Mouse (Mus musculus): ENCODE measurements at regions not wholly inside any gene's neighbourhood (a gene's known extent, or its start where the extent isn't known, plus 50 kb on each side); places are given as distances from the start of the nearest gene placed in this dataset.

DNA sequence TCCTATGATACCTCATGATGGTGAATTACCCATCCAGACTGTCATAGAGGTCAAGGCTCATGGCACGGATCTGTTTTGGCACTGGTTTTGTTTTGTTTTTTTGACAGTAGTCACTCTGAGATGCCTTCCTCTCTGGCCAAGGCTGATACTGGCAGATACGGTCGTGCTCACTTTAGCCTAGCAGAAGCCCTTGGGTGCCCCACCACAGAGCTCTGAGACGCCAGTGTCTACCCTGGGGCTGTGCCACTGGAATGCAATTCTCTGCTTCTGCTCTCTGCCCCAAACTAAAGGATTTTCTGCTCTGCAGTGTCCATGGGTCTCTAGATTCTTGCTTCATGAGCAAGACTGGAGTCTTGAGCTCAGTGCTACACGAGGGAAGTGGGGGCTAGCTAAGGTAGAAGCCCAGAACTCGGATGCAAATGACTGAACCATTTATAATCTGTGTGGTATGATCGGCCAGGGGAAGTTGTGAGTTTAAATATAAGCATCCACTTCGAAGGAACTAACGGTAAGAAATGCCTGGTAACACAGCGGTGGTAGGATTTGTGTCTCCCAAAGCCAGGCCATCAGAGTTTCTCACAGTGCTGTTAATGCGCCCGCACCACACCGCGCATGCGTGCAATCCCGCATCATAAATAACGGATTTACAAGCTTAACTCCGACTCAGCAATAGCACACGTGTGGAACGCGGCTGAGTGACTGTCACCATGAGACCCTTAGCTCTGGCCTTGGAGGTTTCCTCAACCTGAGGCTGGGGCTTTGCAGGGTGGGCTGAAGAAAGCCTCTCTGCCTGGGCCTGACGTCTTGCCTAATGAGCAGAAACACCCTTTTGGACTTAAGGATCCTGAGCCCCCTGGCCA lies 177.6 kb downstream of the Bcl11a start:
- H3K4me3 ChIP-seq (ENCODE audit: insufficient read depth, low read depth, low read length), result no peak overlapping the region
- no peak for DNase-seq (ENCODE audit: extremely low read depth, low read depth, low spot score)
- no peaks in the 10 kb centered on the region for H3K27me3 ChIP-seq (ENCODE audit: control insufficient read depth, insufficient read depth, low read length)
- no peak overlapping the region for H3K9ac ChIP-seq (ENCODE audit: low read depth, low read length)
- no peaks in the 10 kb centered on the region; the same call in 1 of the 2 replicates for H3K4me1 ChIP-seq (ENCODE audit: control insufficient read depth, insufficient read depth, low read length)
- WGBS, result 87% methylated on average over 22 of the region's 22 CpGs
- no peaks in the 10 kb centered on the region for H3K79me2 ChIP-seq (ENCODE audit: control insufficient read depth, insufficient read depth, low read length)
- TF ChIP-seq CTCF (IDR thresholded peaks at IDR 0.05; ENCODE audit: low read depth, low read length) (no peak), POLR2A (IDR thresholded peaks at IDR 0.05; ENCODE audit: extremely low read depth, insufficient read depth, low read length) (no peak)
- no peaks in the 10 kb centered on the region for H3K36me3 ChIP-seq (ENCODE audit: control insufficient read depth, insufficient read depth, low read length)
- no peak overlapping the region for H3K27ac ChIP-seq (replicated peaks; ENCODE audit: insufficient read depth, low read depth, low read length)

DNA sequence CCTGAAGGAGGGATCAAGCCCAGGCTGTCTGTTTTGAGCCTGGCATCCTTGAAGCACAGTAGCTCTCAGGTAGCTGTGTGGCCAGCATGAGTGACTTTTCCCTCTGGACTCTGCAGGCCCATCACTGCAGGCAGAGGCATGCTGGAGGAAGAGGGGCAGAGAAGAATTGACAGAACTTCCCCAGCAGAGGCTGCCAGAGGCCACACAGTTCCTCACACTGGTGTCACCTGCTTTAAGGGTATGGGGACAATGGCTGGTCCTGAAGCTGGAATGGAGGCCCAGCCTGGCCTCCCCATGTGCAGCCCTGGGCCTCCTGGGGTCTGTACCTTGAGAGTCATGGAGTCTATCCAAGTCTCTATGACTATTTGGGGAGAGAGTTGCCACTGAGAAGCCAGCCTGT lies 179.9 kb downstream of the Bcl11a start:
- H3K9ac ChIP-seq (ENCODE audit: low read depth, low read length), result no peak overlapping the region
- H3K4me3 ChIP-seq (ENCODE audit: insufficient read depth, low read depth, low read length), result no peak overlapping the region
- no peaks in the 10 kb centered on the region for H3K79me2 ChIP-seq (ENCODE audit: control insufficient read depth, insufficient read depth, low read length)
- DNase-seq (ENCODE audit: extremely low read depth, low read depth, low spot score), result no peak
- no peaks in the 10 kb centered on the region for H3K27me3 ChIP-seq (ENCODE audit: control insufficient read depth, insufficient read depth, low read length)
- H3K36me3 ChIP-seq (ENCODE audit: control insufficient read depth, insufficient read depth, low read length), result no peaks in the 10 kb centered on the region
- TF ChIP-seq POLR2A (IDR thresholded peaks at IDR 0.05; ENCODE audit: extremely low read depth, insufficient read depth, low read length), result no peak
- TF ChIP-seq CTCF (IDR thresholded peaks at IDR 0.05; ENCODE audit: low read depth, low read length), result 0 out of 2 replicates have a peak, but pooled peaks have one; percentile 6
- H3K4me1 ChIP-seq (ENCODE audit: control insufficient read depth, insufficient read depth, low read length), result no peaks in the 10 kb centered on the region
- no peak overlapping the region for H3K27ac ChIP-seq (replicated peaks; ENCODE audit: insufficient read depth, low read depth, low read length)

DNA sequence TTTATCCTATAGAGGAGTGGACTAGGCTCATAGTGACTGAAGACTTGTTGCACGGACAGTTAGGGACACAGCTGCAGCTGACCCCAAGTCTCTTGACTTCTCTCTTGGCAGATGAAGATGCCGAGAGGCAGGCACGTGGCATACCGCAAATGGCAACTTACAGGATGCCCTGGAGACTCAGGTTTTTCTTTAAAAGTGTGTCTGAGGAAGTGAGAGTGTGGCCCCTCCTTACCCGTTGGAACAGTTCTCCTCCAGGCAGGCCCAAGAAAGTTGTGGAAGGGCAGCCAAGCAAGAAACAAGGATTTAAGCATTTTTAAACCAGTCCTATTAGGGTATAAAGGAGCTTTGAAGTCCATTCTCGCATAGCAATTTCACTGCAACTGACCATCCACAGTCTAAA lies 180.5 kb downstream of the Bcl11a start:
- Histone ChIP-seq H3K27ac (replicated peaks; ENCODE audit: insufficient read depth, low read depth, low read length) (no peak overlapping the region), H3K79me2 (ENCODE audit: control insufficient read depth, insufficient read depth, low read length) (no peaks in the 10 kb centered on the region), H3K9ac (ENCODE audit: low read depth, low read length) (no peak overlapping the region), H3K27me3 (ENCODE audit: control insufficient read depth, insufficient read depth, low read length) (no peaks in the 10 kb centered on the region), H3K4me1 (ENCODE audit: control insufficient read depth, insufficient read depth, low read length) (no peaks in the 10 kb centered on the region), H3K4me3 (ENCODE audit: insufficient read depth, low read depth, low read length) (no peak overlapping the region), H3K36me3 (ENCODE audit: control insufficient read depth, insufficient read depth, low read length) (no peaks in the 10 kb centered on the region)
- 84% methylated on average over 6 of the region's 6 CpGs for WGBS
- no peak for TF ChIP-seq CTCF (IDR thresholded peaks at IDR 0.05; ENCODE audit: low read depth, low read length)
- no peak for TF ChIP-seq POLR2A (IDR thresholded peaks at IDR 0.05; ENCODE audit: extremely low read depth, insufficient read depth, low read length)
- DNase-seq (ENCODE audit: extremely low read depth, low read depth, low spot score), result no peak

DNA sequence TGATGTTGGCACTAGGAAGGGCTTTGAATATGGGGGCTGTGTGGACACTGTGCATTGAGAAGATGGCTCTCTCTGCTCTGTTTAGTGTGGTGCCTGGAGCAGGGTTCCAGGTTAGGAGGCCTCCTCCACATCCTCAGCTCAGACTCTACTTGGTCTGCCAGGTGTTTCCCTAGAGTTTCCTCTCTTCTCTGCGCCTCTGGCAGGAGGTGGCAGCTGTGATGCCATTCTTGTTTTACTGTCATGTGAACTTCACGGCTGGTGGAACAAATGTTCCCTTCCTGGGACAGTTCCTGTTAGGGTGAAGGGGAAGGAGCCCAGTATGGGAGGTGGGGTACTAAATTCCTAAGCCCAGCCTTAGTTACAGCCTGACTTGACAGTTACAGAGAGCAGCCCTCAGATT lies 181.8 kb downstream of the Bcl11a start:
- no peak for DNase-seq (ENCODE audit: extremely low read depth, low read depth, low spot score)
- Histone ChIP-seq H3K27me3 (ENCODE audit: control insufficient read depth, insufficient read depth, low read length) (no peaks in the 10 kb centered on the region), H3K36me3 (ENCODE audit: control insufficient read depth, insufficient read depth, low read length) (no peaks in the 10 kb centered on the region), H3K4me3 (ENCODE audit: insufficient read depth, low read depth, low read length) (no peak overlapping the region), H3K79me2 (ENCODE audit: control insufficient read depth, insufficient read depth, low read length) (no peaks in the 10 kb centered on the region), H3K4me1 (ENCODE audit: control insufficient read depth, insufficient read depth, low read length) (no peaks in the 10 kb centered on the region), H3K9ac (ENCODE audit: low read depth, low read length) (no peak overlapping the region), H3K27ac (replicated peaks; ENCODE audit: insufficient read depth, low read depth, low read length) (no peak overlapping the region)
- 84% methylated on average over 2 of the region's 2 CpGs for WGBS
- TF ChIP-seq POLR2A (IDR thresholded peaks at IDR 0.05; ENCODE audit: extremely low read depth, insufficient read depth, low read length), result no peak
- TF ChIP-seq CTCF (IDR thresholded peaks at IDR 0.05; ENCODE audit: low read depth, low read length), result no peak

DNA sequence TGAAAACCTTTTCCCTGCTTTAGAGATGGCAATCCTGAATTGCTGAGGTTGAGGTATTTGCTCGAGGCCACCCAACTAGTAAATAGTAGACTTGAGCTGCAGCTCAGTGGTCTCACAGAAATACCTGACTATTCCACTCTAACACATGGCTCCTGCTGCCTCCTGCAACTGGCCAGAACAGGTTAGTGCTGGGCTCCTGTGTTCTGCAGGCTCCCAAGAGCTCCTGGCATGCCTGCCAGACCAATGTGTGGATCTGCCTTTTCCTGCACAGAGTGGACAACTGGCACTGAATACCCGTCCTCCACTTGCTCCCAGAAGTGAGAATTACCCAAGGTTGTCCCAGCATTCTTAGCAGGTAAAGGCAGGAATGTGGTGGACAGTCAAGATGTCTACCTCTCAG lies 191.2 kb downstream of the Bcl11a start:
- H3K79me2 ChIP-seq (ENCODE audit: control insufficient read depth, insufficient read depth, low read length), result no peaks in the 10 kb centered on the region

GRCm38 (mm10) chr11:24281628-24282027 lies 203.8 kb downstream of the Bcl11a start:
- Histone ChIP-seq H3K4me3 (ENCODE audit: insufficient read depth, low read depth, low read length) (no peak overlapping the region), H3K27me3 (ENCODE audit: control insufficient read depth, insufficient read depth, low read length) (no peaks in the 10 kb centered on the region), H3K9ac (ENCODE audit: low read depth, low read length) (no peak overlapping the region), H3K27ac (replicated peaks; ENCODE audit: insufficient read depth, low read depth, low read length) (no peak overlapping the region), H3K36me3 (ENCODE audit: control insufficient read depth, insufficient read depth, low read length) (no peaks in the 10 kb centered on the region), H3K79me2 (ENCODE audit: control insufficient read depth, insufficient read depth, low read length) (no peaks in the 10 kb centered on the region), H3K4me1 (ENCODE audit: control insufficient read depth, insufficient read depth, low read length) (peaks cover 4% of the 10 kb centered on the region; the same call in 1 of the 2 replicates)
- 66% methylated on average over 5 of the region's 5 CpGs for WGBS
- TF ChIP-seq POLR2A (IDR thresholded peaks at IDR 0.05; ENCODE audit: extremely low read depth, insufficient read depth, low read length), result no peak
- TF ChIP-seq CTCF (IDR thresholded peaks at IDR 0.05; ENCODE audit: low read depth, low read length), result no peak
- DNase-seq (ENCODE audit: extremely low read depth, low read depth, low spot score), result no peak

More for the DNA sequence above, 191.2 kb downstream of the Bcl11a start:
- DNase-seq (ENCODE audit: extremely low read depth, low read depth, low spot score), result no peak
- TF ChIP-seq CTCF (IDR thresholded peaks at IDR 0.05; ENCODE audit: low read depth, low read length) (no peak), POLR2A (IDR thresholded peaks at IDR 0.05; ENCODE audit: extremely low read depth, insufficient read depth, low read length) (no peak)
- no peak overlapping the region for H3K9ac ChIP-seq (ENCODE audit: low read depth, low read length)
- 0 out of 2 replicates have a peak, but pooled peaks cover 2% of the 10 kb centered on the region for H3K27me3 ChIP-seq (ENCODE audit: control insufficient read depth, insufficient read depth, low read length)
- WGBS, result 62% methylated on average over 2 of the region's 2 CpGs
- H3K4me3 ChIP-seq (ENCODE audit: insufficient read depth, low read depth, low read length), result no peak overlapping the region
- H3K4me1 ChIP-seq (ENCODE audit: control insufficient read depth, insufficient read depth, low read length), result no peaks in the 10 kb centered on the region
- H3K36me3 ChIP-seq (ENCODE audit: control insufficient read depth, insufficient read depth, low read length), result no peaks in the 10 kb centered on the region
- no peak overlapping the region for H3K27ac ChIP-seq (replicated peaks; ENCODE audit: insufficient read depth, low read depth, low read length)
